8 mouse cellular contexts compared by ENCODE assay signal in the genomic region with DNA sequence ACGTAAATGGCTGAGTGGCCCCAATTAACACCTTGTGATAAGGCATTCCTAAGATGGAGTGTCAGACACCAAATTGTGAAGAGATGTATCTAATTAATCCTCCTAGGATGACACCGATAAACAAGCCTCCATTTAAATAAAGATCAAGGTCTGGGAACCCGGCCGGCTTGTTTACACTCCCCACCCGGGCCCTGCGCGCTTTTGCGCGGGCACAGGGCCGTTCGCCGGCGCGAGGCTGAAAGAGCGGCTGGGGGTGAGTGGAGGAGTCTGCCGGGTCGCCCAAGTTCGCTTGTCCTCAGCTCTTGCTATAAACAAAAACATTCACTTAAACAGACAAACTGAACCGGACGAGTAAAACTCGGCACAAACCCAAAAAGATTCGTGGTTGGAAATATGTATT. TPM values are rescaled to one million over a fixed set of nuclear protein-coding genes. Genes with fewer than 3 reads are reported as not detected.
DNase-seq lines count a peak whose midpoint lies in the region; ATAC-seq and TF ChIP-seq lines count a peak whose summit lies in the region.

No protein-coding gene starts in this region.

- no peak for DNase-seq in heart, embryonic 10.5 days (ENCODE audit: low spot score)
- DNase-seq in heart, postnatal 4 days: no peak
- DNase-seq in Muller cell, postnatal 12 days (ENCODE audit: inconsistent ontology term): peak; percentile 32
- DNase-seq in forebrain, postnatal 0 days: peak; percentile 53
- peak; percentile 95 for DNase-seq in midbrain, embryonic 11.5 days (ENCODE audit: low spot score, missing footprints)
- DNase-seq in B cell, adult 2 months: no peak
- DNase-seq in thymus, postnatal 14 days: no peak
- no peak for DNase-seq in spleen, postnatal 10 days (ENCODE audit: low spot score in 2 of 2)

- H3K27me3 ChIP-seq in heart, embryonic 10.5 days (ENCODE audit: insufficient read depth, poor library complexity, severe bottlenecking): peaks cover 67% of the 10 kb centered on the region
- H3K27me3 ChIP-seq in forebrain, postnatal 0 days (ENCODE audit: insufficient read depth, low read length): peaks cover 31% of the 10 kb centered on the region
- peaks cover 66% of the 10 kb centered on the region for H3K27me3 ChIP-seq in midbrain, embryonic 11.5 days (ENCODE audit: control insufficient read depth, insufficient read depth, low read length)

- H3K27ac ChIP-seq in heart, embryonic 10.5 days: no peak overlapping the region
- no peak overlapping the region for H3K27ac ChIP-seq in forebrain, postnatal 0 days (ENCODE audit: low read depth, low read length)
- H3K27ac ChIP-seq in midbrain, embryonic 11.5 days (ENCODE audit: low read depth, low read length): no peak overlapping the region

- WGBS in heart, embryonic 10.5 days: under 1% methylated on average over 22 of the region's 22 CpGs
- WGBS in forebrain, postnatal 0 days: 3% methylated on average over 22 of the region's 22 CpGs
- 0% methylated on average over 22 of the region's 22 CpGs for WGBS in midbrain, embryonic 11.5 days

- H3K4me3 ChIP-seq in heart, embryonic 10.5 days: peak overlapping the region; percentile 62
- H3K4me3 ChIP-seq in forebrain, postnatal 0 days (ENCODE audit: low read depth, low read length): peak overlapping the region; percentile 31
- peak overlapping the region; percentile 23 for H3K4me3 ChIP-seq in midbrain, embryonic 11.5 days (ENCODE audit: low read depth, low read length)

- H3K4me1 ChIP-seq in heart, embryonic 10.5 days: peaks cover 12% of the 10 kb centered on the region; the same call in 1 of the 2 replicates
- peaks cover 18% of the 10 kb centered on the region; the same call in 1 of the 2 replicates for H3K4me1 ChIP-seq in forebrain, postnatal 0 days (ENCODE audit: insufficient read depth)
- H3K4me1 ChIP-seq in midbrain, embryonic 11.5 days (ENCODE audit: control insufficient read depth, insufficient read depth, low read length): peaks cover 20% of the 10 kb centered on the region

- H3K9me3 ChIP-seq in heart, embryonic 10.5 days: no peaks in the 10 kb centered on the region
- no peaks in the 10 kb centered on the region for H3K9me3 ChIP-seq in forebrain, postnatal 0 days (ENCODE audit: low read length)
- no peaks in the 10 kb centered on the region for H3K9me3 ChIP-seq in midbrain, embryonic 11.5 days (ENCODE audit: control insufficient read depth, low read length)

- ATAC-seq in forebrain, postnatal 0 days: no peak
- no peak for ATAC-seq in midbrain, embryonic 11.5 days (ENCODE audit: low FRiP score)

- H3K36me3 ChIP-seq in heart, embryonic 10.5 days: no peaks in the 10 kb centered on the region
- no peaks in the 10 kb centered on the region for H3K36me3 ChIP-seq in forebrain, postnatal 0 days (ENCODE audit: insufficient read depth)
- H3K36me3 ChIP-seq in midbrain, embryonic 11.5 days (ENCODE audit: control insufficient read depth, insufficient read depth, low read length): no peaks in the 10 kb centered on the region

- TF ChIP-seq CTCF in forebrain, postnatal 0 days (IDR thresholded peaks at IDR 0.05; ENCODE audit: low read depth): no peak

- no peak overlapping the region for H3K9ac ChIP-seq in forebrain, postnatal 0 days
- no peak overlapping the region for H3K9ac ChIP-seq in midbrain, embryonic 11.5 days (ENCODE audit: low read length)

- peak overlapping the region; percentile 49 for H3K4me2 ChIP-seq in forebrain, postnatal 0 days (ENCODE audit: low read depth)
- peak overlapping the region; percentile 39 for H3K4me2 ChIP-seq in midbrain, embryonic 11.5 days

RNA-seq across cellular contexts. Expression of a gene that starts 9.6 kb away (rescaled TPM):
- polyA plus RNA-seq in heart, embryonic 10.5 days (2016; fragmentation: Nextera tagmentation; extraction: Ambion mirVana): 0.11 and 0.13 TPM in 2 replicates
- not detected for total RNA-seq in heart, postnatal 4 days (2021)
- 9.2 and 11.8 TPM in 2 replicates for total RNA-seq in forebrain, postnatal 0 days (2014; rRNA removed)
- polyA plus RNA-seq in forebrain, postnatal 0 days (2015; fragmentation: Nextera tagmentation; extraction: Ambion mirVana): 4.8 and 4.9 TPM in 2 replicates
- polyA plus RNA-seq in midbrain, embryonic 11.5 days (2014; fragmentation: Nextera tagmentation; extraction: Ambion mirVana): 0.33 and 1.1 TPM in 2 replicates

RNA-seq across cellular contexts. Expression of a gene that starts 18.4 kb away (rescaled TPM):
- polyA plus RNA-seq in heart, embryonic 10.5 days (2016; fragmentation: Nextera tagmentation; extraction: Ambion mirVana): 55.0 and 60.0 TPM in 2 replicates
- 100 to 1,000 TPM; 144 to 146 TPM for total RNA-seq in heart, postnatal 4 days (2021)
- 42.5 and 51.6 TPM in 2 replicates for total RNA-seq in forebrain, postnatal 0 days (2014; rRNA removed)
- polyA plus RNA-seq in forebrain, postnatal 0 days (2015; fragmentation: Nextera tagmentation; extraction: Ambion mirVana): 13.1 and 23.9 TPM in 2 replicates
- 48.5 and 48.7 TPM in 2 replicates for polyA plus RNA-seq in midbrain, embryonic 11.5 days (2014; fragmentation: Nextera tagmentation; extraction: Ambion mirVana)

Comparison
In these comparisons a context has a peak if more than half of its experiments do, and no peak if none do; other contexts are left out.
1. DNase-seq: peak in Muller cell, postnatal 12 days (single experiment), forebrain, postnatal 0 days (single experiment) and midbrain, embryonic 11.5 days (single experiment); none in heart, embryonic 10.5 days (single experiment), heart, postnatal 4 days (single experiment), B cell, adult 2 months (0 of 2), thymus, postnatal 14 days (single experiment) and spleen, postnatal 10 days (0 of 2).
2. Peak in every context shown above with its lines, with median percentiles within 50 percentile points of each other: H3K4me3 ChIP-seq.